Mouse (Mus musculus): ENCODE results near the gene Nsun7.

The Nsun7 gene

DNA sequence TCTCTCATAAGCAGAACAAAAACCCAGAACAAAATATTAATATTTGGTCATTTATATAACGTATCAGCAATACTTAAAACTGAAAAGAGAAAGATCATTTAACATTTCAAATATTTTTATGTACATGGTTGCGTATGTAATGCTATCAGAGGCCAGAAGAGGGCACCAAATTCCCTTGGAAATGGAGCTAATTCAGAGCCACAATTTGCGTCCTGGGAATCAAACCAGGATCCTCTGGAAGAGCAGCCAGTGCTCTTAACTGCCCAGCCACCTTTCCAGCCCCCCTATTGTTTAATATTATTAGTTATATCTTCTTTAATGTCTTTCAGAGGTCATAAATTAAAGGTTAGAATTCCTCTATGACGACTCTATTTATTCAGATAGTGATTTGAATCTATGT, 3.7 kb downstream of the Nsun7 start:
- in situ Hi-C loops (cut with MboI; ENCODE audit: low pct_unique_long_range_greater_than_20kb in 1 of 2, low sequenced_read_pairs in 2 of 2, unreplicated experiment in 1 of 2), result no loop called here

GRCm38 (mm10) chr5:66269616-66270015, 9.9 kb downstream of the Nsun7 start:
- in situ Hi-C loops (cut with MboI; ENCODE audit: low pct_unique_long_range_greater_than_20kb in 1 of 2, low sequenced_read_pairs in 2 of 2, unreplicated experiment in 1 of 2), result no loop called here

DNA sequence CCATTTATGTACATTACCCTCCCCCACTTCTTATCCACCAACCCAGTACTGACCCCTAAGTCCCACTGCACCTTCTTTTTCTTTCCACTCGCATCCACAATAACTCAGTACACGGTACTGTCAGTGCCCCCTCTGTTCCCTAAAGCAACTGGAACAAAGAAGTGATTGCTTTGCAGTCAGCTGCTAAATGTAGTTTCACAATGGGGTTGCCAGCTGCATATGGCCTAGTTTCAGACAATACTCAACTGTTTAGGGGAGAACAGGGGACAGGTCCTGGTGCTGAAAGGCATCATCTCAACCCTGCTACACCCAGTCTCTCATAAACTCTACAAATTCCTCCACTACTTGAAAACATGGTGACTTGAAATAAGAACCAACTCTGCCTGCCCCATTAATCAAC, 11.4 kb downstream of the Nsun7 start:
- in situ Hi-C loops (cut with MboI; ENCODE audit: low pct_unique_long_range_greater_than_20kb in 1 of 2, low sequenced_read_pairs in 2 of 2, unreplicated experiment in 1 of 2), result no loop called here

- in situ Hi-C loops (cut with MboI; ENCODE audit: low pct_unique_long_range_greater_than_20kb in 1 of 2, low sequenced_read_pairs in 2 of 2, unreplicated experiment in 1 of 2), result no loop called here
Observed at GRCm38 (mm10) chr5:66274417-66274816, 14.7 kb downstream of the Nsun7 start.

DNA sequence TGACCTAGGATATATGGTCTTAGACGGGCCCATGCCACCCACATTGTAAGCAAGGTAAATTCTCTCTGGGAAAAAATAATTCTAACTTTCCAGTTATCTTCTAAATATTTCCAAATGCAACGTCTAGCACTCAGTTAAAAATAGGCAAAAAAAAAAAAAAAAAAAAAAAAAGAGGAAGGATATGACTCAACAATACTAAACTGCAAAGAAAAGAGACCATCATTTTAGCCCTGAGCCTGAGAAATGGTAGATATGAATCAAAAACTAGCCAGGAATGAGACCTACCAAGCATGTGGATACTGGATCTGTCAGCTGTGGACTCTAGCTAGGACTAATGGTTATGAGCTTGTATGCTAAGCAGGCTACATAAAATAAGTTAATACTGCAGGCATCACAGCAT, 20.0 kb downstream of the Nsun7 start:
- in situ Hi-C loops (cut with MboI; ENCODE audit: low pct_unique_long_range_greater_than_20kb in 1 of 2, low sequenced_read_pairs in 2 of 2, unreplicated experiment in 1 of 2), result loop anchor here (10.0 to 25.0 kb wide), 2 partner anchors 383 to 385 kb away; no protein-coding TSS in a partner anchor

GRCm38 (mm10) chr5:66280742-66281141, 21.0 kb downstream of the Nsun7 start:
- in situ Hi-C loops (cut with MboI; ENCODE audit: low pct_unique_long_range_greater_than_20kb in 1 of 2, low sequenced_read_pairs in 2 of 2, unreplicated experiment in 1 of 2), result loop anchor here (10.0 to 25.0 kb wide), 2 partner anchors 382 to 384 kb away; no protein-coding TSS in a partner anchor

GRCm38 (mm10) chr5:66294106-66294625, 34.5 kb downstream of the Nsun7 start:
- in situ Hi-C loops (cut with MboI; ENCODE audit: low pct_unique_long_range_greater_than_20kb in 1 of 2, low sequenced_read_pairs in 2 of 2, unreplicated experiment in 1 of 2), result loop anchor here in 1 of 2 experiments (25.0 kb wide), 1 partner anchor 368 kb away; no protein-coding TSS in a partner anchor

GRCm38 (mm10) chr5:66294952-66295351, 35.3 kb downstream of the Nsun7 start:
- in situ Hi-C loops (cut with MboI; ENCODE audit: low pct_unique_long_range_greater_than_20kb in 1 of 2, low sequenced_read_pairs in 2 of 2, unreplicated experiment in 1 of 2), result loop anchor here in 1 of 2 experiments (25.0 kb wide), 1 partner anchor 367 kb away; no protein-coding TSS in a partner anchor

DNA sequence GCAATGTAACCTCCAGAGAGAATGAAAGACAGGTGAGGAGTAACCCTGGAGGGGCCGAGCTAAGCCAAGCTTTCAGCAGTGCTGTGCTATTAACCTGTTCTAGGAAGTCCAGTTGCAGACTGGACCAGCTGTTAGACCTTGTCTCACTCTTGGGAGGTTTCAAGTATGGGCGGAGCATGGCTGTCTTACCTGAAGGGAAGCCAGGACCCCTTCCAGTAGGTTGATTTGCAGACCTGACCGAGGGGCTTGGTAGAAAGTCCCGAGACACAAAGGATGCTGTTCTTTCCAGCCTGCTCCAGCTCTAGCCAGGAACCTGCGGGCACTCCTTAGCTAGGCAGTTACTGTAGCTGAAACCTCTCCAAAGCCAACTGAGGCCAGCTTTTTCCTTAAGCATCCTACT, 36.4 kb downstream of the Nsun7 start:
- in situ Hi-C loops (cut with MboI; ENCODE audit: low pct_unique_long_range_greater_than_20kb in 1 of 2, low sequenced_read_pairs in 2 of 2, unreplicated experiment in 1 of 2), result loop anchor here in 1 of 2 experiments (25.0 kb wide), 1 partner anchor 366 kb away; no protein-coding TSS in a partner anchor

DNA sequence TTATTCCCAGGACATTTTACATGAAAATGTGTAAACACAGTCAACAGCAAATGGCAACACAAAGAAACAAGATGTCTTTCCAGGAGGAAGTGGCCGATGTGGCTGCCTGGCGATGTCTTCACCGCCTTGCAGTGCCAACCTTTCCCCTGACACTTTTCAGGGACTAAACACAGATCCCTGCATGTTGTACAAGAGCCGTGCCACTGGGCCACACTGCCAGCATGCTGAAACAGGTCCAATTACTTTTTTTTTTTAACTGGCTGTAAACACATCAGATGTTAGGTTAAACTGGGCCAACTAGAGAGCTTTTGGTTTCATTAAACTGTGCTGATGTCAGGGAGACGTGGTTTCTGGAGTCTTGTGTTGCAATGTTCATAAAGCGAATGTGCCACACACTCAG, 39.2 kb downstream of the Nsun7 start:
- in situ Hi-C loops (cut with MboI; ENCODE audit: low pct_unique_long_range_greater_than_20kb in 1 of 2, low sequenced_read_pairs in 2 of 2, unreplicated experiment in 1 of 2), result loop anchor here in 1 of 2 experiments (25.0 kb wide), 1 partner anchor 363 kb away; no protein-coding TSS in a partner anchor

DNA sequence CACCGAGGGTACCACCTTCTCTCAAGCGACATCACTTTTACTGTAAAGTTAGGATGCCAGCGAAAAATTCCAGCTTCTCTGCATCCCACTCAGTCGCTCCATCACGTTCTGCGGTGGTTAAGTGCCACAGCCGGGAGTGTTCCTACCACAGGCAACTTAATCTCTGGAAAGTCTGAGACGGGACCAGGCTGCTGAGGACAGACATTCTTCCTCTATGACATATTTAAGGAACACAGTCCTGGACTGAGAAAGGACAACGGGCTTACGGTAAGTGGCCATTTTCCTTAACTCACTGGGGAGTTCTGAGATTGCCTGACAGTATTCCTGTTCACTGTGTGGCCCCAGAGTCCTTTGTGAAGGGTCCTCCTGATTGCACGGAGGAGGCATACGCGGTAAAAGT, 40.9 kb downstream of the Nsun7 start:
- in situ Hi-C loops (cut with MboI; ENCODE audit: low pct_unique_long_range_greater_than_20kb in 1 of 2, low sequenced_read_pairs in 2 of 2, unreplicated experiment in 1 of 2), result no loop called here

GRCm38 (mm10) chr5:66302085-66302815, 42.6 kb downstream of the Nsun7 start:
- in situ Hi-C loops (cut with MboI; ENCODE audit: low pct_unique_long_range_greater_than_20kb in 1 of 2, low sequenced_read_pairs in 2 of 2, unreplicated experiment in 1 of 2), result no loop called here

DNA sequence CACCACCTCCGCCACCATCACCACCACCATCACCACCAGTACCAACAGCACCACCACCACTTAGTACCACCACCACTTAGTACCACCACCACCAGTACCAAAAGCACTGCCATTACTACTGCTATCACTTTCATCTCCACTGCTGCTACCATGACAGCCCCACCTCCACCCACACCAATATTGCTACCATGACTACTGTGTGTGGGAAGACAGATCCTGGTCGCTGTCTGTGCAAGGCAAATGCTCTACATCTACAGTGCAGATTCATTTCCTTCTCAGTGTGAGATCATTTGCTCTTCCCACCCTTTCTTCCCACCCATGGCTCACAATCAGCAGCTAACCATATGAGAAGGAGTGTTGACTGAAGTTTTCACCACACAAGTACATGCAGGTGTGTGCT, 43.2 kb downstream of the Nsun7 start:
- in situ Hi-C loops (cut with MboI; ENCODE audit: low pct_unique_long_range_greater_than_20kb in 1 of 2, low sequenced_read_pairs in 2 of 2, unreplicated experiment in 1 of 2), result no loop called here

- in situ Hi-C loops (cut with MboI; ENCODE audit: low pct_unique_long_range_greater_than_20kb in 1 of 2, low sequenced_read_pairs in 2 of 2, unreplicated experiment in 1 of 2), result no loop called here
Observed at GRCm38 (mm10) chr5:66304300-66305067, 44.8 kb downstream of the Nsun7 start.

- in situ Hi-C loops (cut with MboI; ENCODE audit: low pct_unique_long_range_greater_than_20kb in 1 of 2, low sequenced_read_pairs in 2 of 2, unreplicated experiment in 1 of 2), result no loop called here
Observed at GRCm38 (mm10) chr5:66305511-66305910, 45.8 kb downstream of the Nsun7 start.

- in situ Hi-C loops (cut with MboI; ENCODE audit: low pct_unique_long_range_greater_than_20kb in 1 of 2, low sequenced_read_pairs in 2 of 2, unreplicated experiment in 1 of 2), result no loop called here
Observed at GRCm38 (mm10) chr5:66310328-66310727, 50.6 kb downstream of the Nsun7 start.

- in situ Hi-C loops (cut with MboI; ENCODE audit: low pct_unique_long_range_greater_than_20kb in 1 of 2, low sequenced_read_pairs in 2 of 2, unreplicated experiment in 1 of 2), result no loop called here
Observed at GRCm38 (mm10) chr5:66310806-66311205, 51.1 kb downstream of the Nsun7 start.

DNA sequence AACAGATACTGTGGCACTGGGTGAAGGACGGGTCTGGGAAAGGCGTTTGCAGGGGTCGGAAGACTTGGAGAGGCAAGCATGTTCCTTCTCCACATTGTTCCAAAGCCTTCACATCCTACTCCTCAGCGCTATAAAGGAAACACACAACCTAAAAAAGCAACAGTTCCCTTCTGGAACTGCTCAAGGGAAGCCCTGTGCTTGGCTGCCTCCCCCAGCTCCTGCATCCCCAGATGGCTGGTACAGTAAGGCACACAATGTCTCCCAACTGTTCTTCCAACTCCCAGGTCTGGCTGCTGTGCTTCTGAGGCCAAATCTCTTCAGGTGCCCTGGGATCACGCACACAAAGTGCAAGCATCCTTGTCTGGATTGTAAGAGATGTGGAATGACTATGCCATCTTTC, 56.1 kb downstream of the Nsun7 start:
- in situ Hi-C loops (cut with MboI; ENCODE audit: low pct_unique_long_range_greater_than_20kb in 1 of 2, low sequenced_read_pairs in 2 of 2, unreplicated experiment in 1 of 2), result no loop called here

DNA sequence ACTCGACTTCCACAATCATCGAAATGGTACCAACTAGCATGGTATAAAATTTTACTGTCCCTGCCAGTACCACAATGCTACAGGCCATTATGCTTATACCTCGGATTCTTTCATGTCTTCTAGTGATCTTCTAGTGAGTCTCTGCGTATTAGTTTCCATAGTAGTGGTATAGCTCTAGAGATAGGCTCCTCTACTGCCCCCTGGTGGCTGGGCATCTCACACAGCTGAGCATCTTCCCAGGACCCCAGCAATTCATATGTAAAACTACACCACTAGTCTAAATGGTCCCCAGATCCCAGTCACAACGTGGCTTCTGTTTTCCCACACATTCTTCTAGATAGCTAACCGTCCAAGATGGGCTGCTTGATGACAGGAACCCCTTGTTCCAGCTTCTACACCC, 59.6 kb downstream of the Nsun7 start:
- in situ Hi-C loops (cut with MboI; ENCODE audit: low pct_unique_long_range_greater_than_20kb in 1 of 2, low sequenced_read_pairs in 2 of 2, unreplicated experiment in 1 of 2), result no loop called here

All from mouse embryonic stem cell (cell line).